Mouse (Mus musculus) liver, embryonic 11.5 days (tissue): ENCODE measurements at regions not wholly inside any gene's neighbourhood (a gene's known extent, or its start where the extent isn't known, plus 50 kb on each side); places are given as distances from the start of the nearest gene placed in this dataset.

ENCODE experiments used
- ATAC-seq: fragments of 200-750 bp; cut with Nextera tagmentation; replicated peaks from 2 replicates; pipeline ENCODE4 v1.8.0; 2017; ENCODE audit warnings: moderate number of reproducible peaks, mild to moderate bottlenecking, moderate TSS enrichment, moderate library complexity; ENCODE audit not compliant: low FRiP score
- DNase-seq: peaks from one replicate; pipeline ENCODE4 v3.0.0-alpha.2; 2017; ENCODE audit warnings: low spot score
- H3K27ac ChIP-seq: fragments of 300-500 bp; sonication (generic); 2 replicates; pipeline ENCODE4 v1.5.1; 2014; ENCODE audit warnings: mild to moderate bottlenecking, low read depth, low read length, control low read depth
- H3K27me3 ChIP-seq: fragments of 300-500 bp; sonication (generic); replicated peaks from 2 replicates; pipeline ENCODE4 v1.6.1; 2014; ENCODE audit warnings: low read length, mixed read lengths; ENCODE audit not compliant: control insufficient read depth, insufficient read depth
- H3K36me3 ChIP-seq: fragments of 300-500 bp; sonication (generic); 2 replicates; pipeline ENCODE4 v1.6.1; 2014; ENCODE audit warnings: mild to moderate bottlenecking, low read length, moderate library complexity, mixed read lengths; ENCODE audit not compliant: control insufficient read depth, insufficient read depth
- H3K4me1 ChIP-seq: fragments of 300-500 bp; sonication (generic); replicated peaks from 2 replicates; pipeline ENCODE4 v1.6.1; 2014; ENCODE audit warnings: low read length, mixed read lengths; ENCODE audit not compliant: control insufficient read depth, insufficient read depth
- H3K4me2 ChIP-seq: fragments of 300-500 bp; sonication (generic); 2 replicates; pipeline ENCODE4 v1.6.1; 2014; ENCODE audit warnings: mild to moderate bottlenecking, control low read depth, moderate library complexity
- H3K4me3 ChIP-seq: fragments of 300-500 bp; sonication (generic); 2 replicates; pipeline ENCODE4 v1.5.1; 2014; ENCODE audit warnings: low read depth, low read length, control low read depth
- H3K9ac ChIP-seq: fragments of 300-500 bp; sonication (generic); 2 replicates; pipeline ENCODE4 v1.6.1; 2014; ENCODE audit warnings: low read depth, low read length, control low read depth
- H3K9me3 ChIP-seq: fragments of 300-500 bp; sonication (generic); 2 replicates; pipeline ENCODE4 v1.6.1; 2016; ENCODE audit warnings: low read length, inconsistent platforms, mixed read lengths; ENCODE audit not compliant: control insufficient read depth
- WGBS: fragments of 180-500 bp; shearing (Covaris S2); extraction: QIAGEN DNeasy Blood & Tissue Kit; methylation state at CpG from one replicate; pipeline ENCODE4 v1.1.7; 2014; 5-methylcytosine and 5-hydroxymethylcytosine counted together

DNA sequence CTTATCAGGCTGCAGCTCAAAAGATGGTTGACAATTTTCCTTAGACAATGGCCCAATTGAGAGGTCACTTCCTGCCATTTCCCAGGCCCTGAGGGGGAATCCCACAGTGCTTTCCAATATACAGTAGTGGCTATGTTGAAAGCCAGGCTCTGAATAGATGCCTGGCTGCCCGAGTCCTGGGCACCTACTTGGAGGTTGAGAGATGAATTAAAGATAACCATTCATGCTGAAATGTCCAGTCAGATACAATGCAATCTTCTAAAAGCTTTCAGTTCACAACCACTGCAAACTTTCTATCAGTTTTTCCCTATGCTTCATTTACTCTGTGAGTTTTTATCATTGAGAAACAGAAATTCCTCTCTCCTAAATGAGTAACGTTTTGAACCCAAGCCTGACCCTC, 143.3 kb upstream of the Mef2c start:
- 45% methylated on average over 2 of the region's 2 CpGs for WGBS
- H3K27ac ChIP-seq = no peak overlapping the region
- ATAC-seq (0 out of 2 replicates have a peak, but pooled peaks have one; percentile 30), DNase-seq (no peak)
- H3K27me3 ChIP-seq = no peaks in the 10 kb centered on the region
- no peak overlapping the region for H3K4me3 ChIP-seq
- H3K9me3 ChIP-seq = no peaks in the 10 kb centered on the region
- H3K4me2 ChIP-seq = no peak overlapping the region
- H3K9ac ChIP-seq = no peak overlapping the region
- no peaks in the 10 kb centered on the region; the same call in 1 of the 2 replicates for H3K4me1 ChIP-seq
- H3K36me3 ChIP-seq = no peaks in the 10 kb centered on the region

DNA sequence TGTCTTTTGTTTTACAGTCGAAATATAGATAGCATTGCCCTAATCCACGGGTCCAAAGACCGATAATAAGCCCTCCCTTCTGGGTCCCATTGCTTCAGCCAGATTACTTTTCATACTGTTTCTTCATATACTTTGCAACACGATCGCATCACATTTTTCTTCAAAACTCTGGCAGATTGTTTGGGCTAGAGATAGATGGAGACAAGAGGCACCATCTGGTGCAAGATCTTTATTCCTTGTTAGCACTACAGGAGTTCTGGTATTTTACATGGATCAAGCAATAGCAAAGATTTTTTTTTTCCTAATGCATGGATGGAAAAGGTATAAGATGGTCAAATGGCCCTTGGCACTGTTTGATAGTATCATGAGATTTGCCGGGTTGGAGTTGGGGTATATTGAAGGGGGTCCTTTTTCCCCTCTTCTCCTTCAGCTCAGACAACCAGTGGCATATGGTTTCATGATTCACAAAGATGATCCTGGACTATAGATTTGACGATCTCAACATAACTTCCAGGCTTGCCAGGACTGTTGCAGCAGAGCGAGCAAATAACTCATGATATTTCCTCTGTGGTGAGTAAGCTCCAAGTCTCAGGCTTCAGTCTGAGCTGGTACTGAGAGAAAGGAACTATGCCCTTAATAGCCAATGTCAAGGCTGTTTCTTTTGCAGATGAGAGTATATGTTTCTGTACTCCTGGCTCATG, 127.6 kb upstream of the Mef2c start:
- H3K27ac ChIP-seq = no peak overlapping the region
- H3K4me3 ChIP-seq = no peak overlapping the region
- ATAC-seq = no peak
- H3K4me2 ChIP-seq = no peak overlapping the region
- H3K9me3 ChIP-seq = no peaks in the 10 kb centered on the region
- no peak overlapping the region for H3K9ac ChIP-seq
- no peaks in the 10 kb centered on the region for H3K4me1 ChIP-seq
- WGBS = 89% methylated on average over 8 of the region's 8 CpGs
- no peaks in the 10 kb centered on the region for H3K27me3 ChIP-seq
- no peak for DNase-seq
- H3K36me3 ChIP-seq = no peaks in the 10 kb centered on the region

GRCm38 (mm10) chr13:83378644-83379043, 125.2 kb upstream of the Mef2c start:
- H3K4me3 ChIP-seq = no peak overlapping the region
- H3K36me3 ChIP-seq = no peaks in the 10 kb centered on the region
- no peak overlapping the region for H3K9ac ChIP-seq
- WGBS = 36% methylated on average over 3 of the region's 3 CpGs
- no peak for DNase-seq
- no peak overlapping the region for H3K4me2 ChIP-seq
- H3K27me3 ChIP-seq = no peaks in the 10 kb centered on the region
- H3K4me1 ChIP-seq = peaks cover 8% of the 10 kb centered on the region
- no peak overlapping the region for H3K27ac ChIP-seq
- H3K9me3 ChIP-seq = no peaks in the 10 kb centered on the region
- no peak; the same call in 1 of the 2 replicates for ATAC-seq

DNA sequence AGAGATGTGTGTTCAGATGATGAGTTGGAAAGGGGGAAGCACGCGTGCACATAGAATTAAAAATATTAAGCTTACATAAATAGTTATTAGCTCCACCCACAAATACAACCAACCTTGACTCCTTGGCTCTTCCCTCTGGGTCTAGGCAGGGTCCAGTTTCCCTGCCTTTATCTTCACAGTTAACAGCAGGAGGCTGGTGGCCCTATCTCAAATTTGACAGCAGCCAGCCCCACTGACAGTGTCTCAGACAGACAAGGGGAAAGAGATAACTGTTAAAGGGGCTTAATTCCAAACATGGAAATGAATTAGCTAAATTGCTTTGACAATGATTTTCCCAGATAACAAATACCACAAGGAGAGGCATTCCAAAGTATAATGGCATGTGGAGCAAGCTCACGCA, 121.2 kb upstream of the Mef2c start:
- DNase-seq = no peak
- WGBS = 53% methylated on average over 3 of the region's 3 CpGs
- H3K4me2 ChIP-seq = no peak overlapping the region
- H3K4me1 ChIP-seq = peaks cover 8% of the 10 kb centered on the region
- H3K4me3 ChIP-seq = no peak overlapping the region
- H3K27me3 ChIP-seq = no peaks in the 10 kb centered on the region
- peak; percentile 100 for ATAC-seq
- no peaks in the 10 kb centered on the region for H3K9me3 ChIP-seq
- no peak overlapping the region for H3K27ac ChIP-seq
- H3K9ac ChIP-seq = no peak overlapping the region
- H3K36me3 ChIP-seq = no peaks in the 10 kb centered on the region

- DNase-seq = no peak
- WGBS = 74% methylated on average over 1 of the region's 1 CpGs
- no peaks in the 10 kb centered on the region for H3K9me3 ChIP-seq
- no peak for ATAC-seq
- no peaks in the 10 kb centered on the region for H3K4me1 ChIP-seq
- no peaks in the 10 kb centered on the region for H3K27me3 ChIP-seq
- H3K36me3 ChIP-seq = no peaks in the 10 kb centered on the region
- no peak overlapping the region for H3K27ac ChIP-seq
- no peak overlapping the region for H3K4me2 ChIP-seq
- H3K9ac ChIP-seq = no peak overlapping the region
- H3K4me3 ChIP-seq = no peak overlapping the region
Observed at GRCm38 (mm10) chr13:83394773-83395172, 109.1 kb upstream of the Mef2c start.

- 92% methylated on average over 6 of the region's 6 CpGs for WGBS
- Histone ChIP-seq H3K4me3 (no peak overlapping the region), H3K36me3 (no peaks in the 10 kb centered on the region), H3K9me3 (no peaks in the 10 kb centered on the region), H3K4me2 (no peak overlapping the region), H3K27me3 (no peaks in the 10 kb centered on the region), H3K9ac (no peak overlapping the region), H3K27ac (no peak overlapping the region), H3K4me1 (no peaks in the 10 kb centered on the region)
- ATAC-seq = no peak
- DNase-seq = no peak
Observed at GRCm38 (mm10) chr13:83399381-83399780, 104.5 kb upstream of the Mef2c start.

GRCm38 (mm10) chr13:83439619-83440436, 64.0 kb upstream of the Mef2c start:
- no peak overlapping the region for H3K9ac ChIP-seq
- no peak for DNase-seq
- ATAC-seq = no peak
- no peak overlapping the region for H3K4me3 ChIP-seq
- no peaks in the 10 kb centered on the region for H3K9me3 ChIP-seq
- no peaks in the 10 kb centered on the region for H3K4me1 ChIP-seq
- 76% methylated on average over 6 of the region's 6 CpGs for WGBS
- H3K27me3 ChIP-seq = no peaks in the 10 kb centered on the region
- no peaks in the 10 kb centered on the region for H3K36me3 ChIP-seq
- no peak overlapping the region for H3K4me2 ChIP-seq
- H3K27ac ChIP-seq = no peak overlapping the region

DNA sequence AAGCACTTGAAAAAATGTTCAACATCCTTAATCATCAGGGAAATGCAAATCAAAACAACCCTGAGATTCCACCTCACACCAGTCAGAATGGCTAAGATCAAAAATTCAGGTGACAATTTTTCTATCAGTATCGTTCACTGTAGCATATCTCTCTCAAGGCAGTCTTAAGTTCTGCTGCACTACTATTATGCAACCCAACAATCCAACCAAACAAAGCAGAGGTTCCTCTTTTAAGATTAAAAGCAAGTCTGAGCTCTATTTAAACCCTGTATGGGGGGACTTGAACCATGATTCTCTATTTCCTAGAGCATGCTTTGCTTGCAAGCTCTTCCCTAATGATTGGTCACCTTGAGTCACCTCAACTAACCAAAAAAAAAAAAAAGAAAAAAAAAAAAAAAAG, 59.6 kb upstream of the Mef2c start:
- Histone ChIP-seq H3K27me3 (no peaks in the 10 kb centered on the region), H3K4me2 (no peak overlapping the region), H3K4me3 (no peak overlapping the region), H3K9me3 (no peaks in the 10 kb centered on the region), H3K4me1 (no peaks in the 10 kb centered on the region), H3K36me3 (no peaks in the 10 kb centered on the region), H3K9ac (no peak overlapping the region), H3K27ac (no peak overlapping the region)
- 81% methylated on average over 1 of the region's 1 CpGs for WGBS
- ATAC-seq (no peak), DNase-seq (no peak)

DNA sequence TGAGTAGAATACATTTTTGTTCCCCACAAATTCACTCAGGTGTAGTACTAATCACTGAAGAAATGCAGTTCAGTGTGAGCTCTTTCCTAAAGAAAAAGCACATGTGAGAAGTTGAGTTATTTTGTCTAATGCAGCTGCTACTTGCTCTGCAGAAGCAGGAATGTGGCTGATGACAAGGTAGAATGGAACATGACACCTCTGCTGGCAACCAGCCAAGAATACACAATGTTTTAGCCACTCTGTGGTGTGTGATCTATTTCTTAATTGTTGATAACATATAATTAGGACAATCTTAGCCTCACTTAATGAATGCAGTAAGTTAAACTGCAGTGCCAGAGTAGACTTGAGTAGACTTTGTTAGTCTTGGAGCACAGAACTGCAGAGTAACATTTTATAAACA, 53.0 kb upstream of the Mef2c start:
- H3K4me3 ChIP-seq = no peak overlapping the region
- DNase-seq (no peak), ATAC-seq (no peak)
- no peaks in the 10 kb centered on the region for H3K9me3 ChIP-seq
- no peak overlapping the region for H3K9ac ChIP-seq
- no peaks in the 10 kb centered on the region for H3K27me3 ChIP-seq
- no peaks in the 10 kb centered on the region for H3K4me1 ChIP-seq
- no peak overlapping the region for H3K27ac ChIP-seq
- no peaks in the 10 kb centered on the region for H3K36me3 ChIP-seq
- no peak overlapping the region for H3K4me2 ChIP-seq
